Mouse (Mus musculus) heart, embryonic 16.5 days (tissue): ENCODE data around the gene Sept9. TPM values are rescaled to one million over a fixed set of nuclear protein-coding genes. Genes with fewer than 3 reads are reported as not detected.

ENCODE experiments used
- ATAC-seq: fragments of 200-750 bp; cut with Nextera tagmentation; replicated peaks from 2 replicates; pipeline ENCODE4 v1.8.0; 2017; ENCODE audit warnings: moderate number of reproducible peaks; ENCODE audit not compliant: insufficient read depth, low FRiP score; ENCODE audit errors: extremely low read depth
- H3K27ac ChIP-seq: fragments of 300-500 bp; sonication (generic); 2 replicates; pipeline ENCODE4 v1.5.1; 2014; ENCODE audit warnings: mild to moderate bottlenecking, low read length, control low read depth, moderate library complexity
- H3K27me3 ChIP-seq: fragments of 300-500 bp; sonication (generic); 2 replicates; pipeline ENCODE4 v1.6.1; 2014; ENCODE audit warnings: low read length, mixed read lengths; ENCODE audit not compliant: control insufficient read depth, insufficient read depth
- H3K36me3 ChIP-seq: fragments of 300-500 bp; sonication (generic); 2 replicates; pipeline ENCODE4 v1.6.1; 2014; ENCODE audit not compliant: control insufficient read depth, insufficient read depth
- H3K4me1 ChIP-seq: fragments of 300-500 bp; sonication (generic); 2 replicates; pipeline ENCODE4 v1.6.1; 2014; ENCODE audit warnings: low read length, mixed read lengths; ENCODE audit not compliant: control insufficient read depth, insufficient read depth
- H3K4me2 ChIP-seq: fragments of 300-500 bp; sonication (generic); 2 replicates; pipeline ENCODE4 v1.6.1; 2014; ENCODE audit warnings: low read depth, mild to moderate bottlenecking, control low read depth, low read length
- H3K4me3 ChIP-seq: fragments of 300-500 bp; sonication (generic); 2 replicates; pipeline ENCODE4 v1.5.1; 2014; ENCODE audit warnings: mild to moderate bottlenecking, control low read depth, low read length
- H3K9ac ChIP-seq: fragments of 300-500 bp; sonication (generic); 2 replicates; pipeline ENCODE4 v1.6.1; 2014; ENCODE audit warnings: low read length, control low read depth
- H3K9me3 ChIP-seq: fragments of 300-500 bp; sonication (generic); replicated peaks from 2 replicates; pipeline ENCODE4 v1.6.1; 2016; ENCODE audit warnings: low read length; ENCODE audit not compliant: control insufficient read depth
- WGBS: fragments of 180-500 bp; shearing (Covaris S2); extraction: QIAGEN DNeasy Blood & Tissue Kit; methylation state at CpG from one replicate; pipeline ENCODE4 v1.1.7; 2014; 5-methylcytosine and 5-hydroxymethylcytosine counted together
- polyA plus RNA-seq: library from polyadenylated mRNA; unstranded; fragments of >200 nt; fragmentation: Nextera tagmentation; extraction: Ambion mirVana; gene quantifications from 2 replicates; pipeline ENCODE4 v1.2.1, GENCODE M21; 2015

The Sept9 gene
- polyA plus RNA-seq, 1 experiment from 2014 or later, result 71.0 TPM

DNA sequence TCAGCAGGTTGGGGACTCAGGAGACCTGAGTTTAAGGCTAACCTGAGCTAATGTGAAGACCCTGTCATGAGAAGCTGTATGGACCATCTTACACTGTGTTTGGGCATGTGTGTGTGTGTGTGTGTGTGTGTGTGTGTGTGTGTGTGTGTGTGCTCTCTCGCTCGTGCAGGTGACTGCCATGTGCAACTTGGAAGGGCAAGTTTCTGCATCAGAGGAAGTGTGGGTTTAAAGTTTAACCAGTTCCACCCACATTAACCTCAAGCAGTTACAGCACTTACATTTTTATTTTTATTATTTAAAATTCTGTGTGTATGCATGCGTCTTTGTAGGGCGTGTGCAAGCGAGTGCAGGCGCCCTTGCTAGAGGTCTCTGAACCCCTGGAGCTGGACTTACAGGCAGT lies 100.3 kb downstream of the Sept9 start:
- no peaks in the 10 kb centered on the region for H3K27me3 ChIP-seq
- no peak overlapping the region for H3K9ac ChIP-seq
- WGBS, result 85% methylated on average over 6 of the region's 6 CpGs
- H3K36me3 ChIP-seq, result peaks cover 4% of the 10 kb centered on the region; the same call in 1 of the 2 replicates
- no peak overlapping the region for H3K27ac ChIP-seq
- no peak overlapping the region for H3K4me2 ChIP-seq
- no peak for ATAC-seq
- H3K9me3 ChIP-seq, result peaks cover 3% of the 10 kb centered on the region; the same call in 1 of the 2 replicates
- H3K4me1 ChIP-seq, result no peaks in the 10 kb centered on the region; the same call in 1 of the 2 replicates
- no peak overlapping the region for H3K4me3 ChIP-seq

DNA sequence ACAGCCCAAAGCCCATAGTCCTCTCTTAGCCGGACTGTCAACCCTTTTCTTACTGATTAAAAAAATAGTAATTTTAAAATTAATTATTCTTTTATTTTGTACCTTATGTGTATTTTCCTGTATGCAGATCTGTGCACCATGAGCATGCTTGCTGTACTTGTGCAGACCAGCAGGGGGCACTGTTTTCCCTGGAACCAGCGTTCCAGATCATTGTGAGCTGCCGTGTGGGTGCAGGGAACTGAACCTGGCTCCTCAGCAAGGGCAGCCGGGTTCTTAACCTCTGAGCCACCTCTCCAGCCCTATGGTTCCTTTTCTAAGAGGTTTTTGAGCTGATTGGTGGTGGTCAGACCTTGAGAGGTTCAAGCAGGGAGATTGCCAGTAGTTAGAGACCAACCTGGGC lies 101.3 kb downstream of the Sept9 start:
- Histone ChIP-seq H3K4me3 (no peak overlapping the region), H3K27ac (no peak overlapping the region), H3K4me2 (no peak overlapping the region), H3K9me3 (peaks cover 3% of the 10 kb centered on the region; the same call in 1 of the 2 replicates), H3K27me3 (no peaks in the 10 kb centered on the region), H3K4me1 (peaks cover under 1% of the 10 kb centered on the region; the same call in 1 of the 2 replicates), H3K36me3 (peaks cover 4% of the 10 kb centered on the region; the same call in 1 of the 2 replicates), H3K9ac (no peak overlapping the region)
- 86% methylated on average over 4 of the region's 4 CpGs for WGBS
- ATAC-seq, result no peak

DNA sequence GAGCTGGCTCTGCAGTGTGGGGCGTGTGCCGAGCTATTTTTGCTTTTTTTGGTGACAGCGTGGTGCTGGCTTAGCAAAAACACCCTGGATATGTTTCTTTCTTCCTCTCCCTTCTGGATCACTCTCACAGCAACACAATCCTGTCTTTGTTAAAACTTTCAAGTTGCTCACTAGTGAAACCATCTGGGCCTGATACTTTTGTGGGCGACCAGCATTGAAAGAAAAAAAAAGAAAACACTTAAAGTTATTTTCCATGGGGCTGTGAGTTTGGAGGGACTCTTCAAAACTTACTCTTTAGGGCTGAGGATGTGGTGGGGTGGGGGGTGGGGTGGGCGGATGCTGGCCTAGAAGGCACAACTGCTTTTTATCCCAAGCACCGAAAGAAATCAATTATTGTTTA lies 102.3 kb downstream of the Sept9 start:
- ATAC-seq, result no peak
- no peak overlapping the region for H3K27ac ChIP-seq
- H3K9me3 ChIP-seq, result peaks cover 3% of the 10 kb centered on the region; the same call in 1 of the 2 replicates
- H3K9ac ChIP-seq, result no peak overlapping the region
- H3K4me2 ChIP-seq, result no peak overlapping the region
- peaks cover 4% of the 10 kb centered on the region; the same call in 1 of the 2 replicates for H3K36me3 ChIP-seq
- WGBS, result 67% methylated on average over 6 of the region's 6 CpGs
- H3K4me1 ChIP-seq, result peaks cover 9% of the 10 kb centered on the region; the same call in 1 of the 2 replicates
- H3K4me3 ChIP-seq, result no peak overlapping the region
- no peaks in the 10 kb centered on the region for H3K27me3 ChIP-seq

DNA sequence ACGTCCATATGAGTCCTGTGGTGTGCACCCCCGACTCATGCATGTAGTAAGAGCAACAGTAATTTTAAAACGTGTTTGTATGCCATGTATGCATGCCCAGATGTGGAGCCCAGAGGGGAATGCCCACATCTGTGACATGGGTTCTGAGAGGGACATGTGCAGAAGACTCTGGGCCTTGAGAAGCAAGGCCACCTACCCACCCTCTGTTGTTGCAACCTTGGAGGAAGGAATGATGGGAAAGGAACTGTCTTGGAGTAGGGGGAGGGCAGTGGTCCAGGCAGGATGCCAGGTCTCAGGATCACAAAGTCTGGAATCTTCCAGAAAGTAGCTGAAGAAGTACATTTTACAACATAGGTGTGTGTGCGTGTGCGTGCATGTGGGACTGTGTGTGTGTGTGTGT lies 102.9 kb downstream of the Sept9 start:
- no peak for ATAC-seq

DNA sequence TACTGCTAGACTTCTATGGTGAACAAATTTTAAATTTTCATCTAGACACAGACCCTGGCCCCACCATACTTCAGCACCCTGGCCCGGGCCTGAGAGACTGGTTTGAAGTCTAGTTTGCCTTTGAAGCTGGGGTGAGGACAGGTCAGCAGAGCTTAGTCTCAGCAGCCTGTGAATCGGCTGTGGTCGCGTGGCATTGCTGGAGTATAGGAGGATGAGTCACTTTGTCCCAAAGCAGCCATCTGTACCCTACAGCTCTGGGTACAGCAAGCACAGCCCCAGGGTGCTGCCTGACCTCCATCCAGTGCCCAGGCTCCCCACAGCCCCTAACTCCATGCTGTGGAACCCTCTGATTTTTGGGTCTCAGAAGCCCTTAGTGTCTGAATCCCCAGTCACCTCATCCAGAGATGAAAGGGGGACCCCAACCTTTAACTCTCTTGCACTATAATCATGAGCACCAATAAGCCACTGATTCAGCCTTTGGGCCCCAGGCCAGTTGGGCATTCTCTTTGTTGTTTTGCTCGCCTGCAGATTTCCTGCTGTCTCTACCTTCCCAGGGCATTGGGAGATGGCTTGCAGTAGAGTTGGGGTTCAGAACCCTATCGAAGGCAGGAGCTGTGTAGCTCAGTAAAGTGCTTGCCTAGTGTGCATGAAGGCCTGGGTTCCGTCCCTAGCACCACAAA lies 106.2 kb downstream of the Sept9 start:
- no peaks in the 10 kb centered on the region for H3K36me3 ChIP-seq
- no peak overlapping the region for H3K4me2 ChIP-seq
- peaks cover 47% of the 10 kb centered on the region for H3K4me1 ChIP-seq
- WGBS, result 73% methylated on average over 7 of the region's 7 CpGs
- peaks cover 3% of the 10 kb centered on the region; the same call in 1 of the 2 replicates for H3K9me3 ChIP-seq
- no peaks in the 10 kb centered on the region for H3K27me3 ChIP-seq
- no peak overlapping the region for H3K27ac ChIP-seq
- ATAC-seq, result no peak
- no peak overlapping the region for H3K9ac ChIP-seq
- H3K4me3 ChIP-seq, result no peak overlapping the region

More for the DNA sequence above, 102.9 kb downstream of the Sept9 start:
- no peak overlapping the region for H3K9ac ChIP-seq
- WGBS, result 85% methylated on average over 5 of the region's 5 CpGs
- H3K36me3 ChIP-seq, result peaks cover 4% of the 10 kb centered on the region; the same call in 1 of the 2 replicates
- H3K27ac ChIP-seq, result no peak overlapping the region
- no peak overlapping the region for H3K4me3 ChIP-seq
- H3K4me2 ChIP-seq, result no peak overlapping the region
- no peaks in the 10 kb centered on the region for H3K27me3 ChIP-seq
- H3K4me1 ChIP-seq, result peaks cover 15% of the 10 kb centered on the region; the same call in 1 of the 2 replicates
- H3K9me3 ChIP-seq, result peaks cover 3% of the 10 kb centered on the region; the same call in 1 of the 2 replicates

DNA sequence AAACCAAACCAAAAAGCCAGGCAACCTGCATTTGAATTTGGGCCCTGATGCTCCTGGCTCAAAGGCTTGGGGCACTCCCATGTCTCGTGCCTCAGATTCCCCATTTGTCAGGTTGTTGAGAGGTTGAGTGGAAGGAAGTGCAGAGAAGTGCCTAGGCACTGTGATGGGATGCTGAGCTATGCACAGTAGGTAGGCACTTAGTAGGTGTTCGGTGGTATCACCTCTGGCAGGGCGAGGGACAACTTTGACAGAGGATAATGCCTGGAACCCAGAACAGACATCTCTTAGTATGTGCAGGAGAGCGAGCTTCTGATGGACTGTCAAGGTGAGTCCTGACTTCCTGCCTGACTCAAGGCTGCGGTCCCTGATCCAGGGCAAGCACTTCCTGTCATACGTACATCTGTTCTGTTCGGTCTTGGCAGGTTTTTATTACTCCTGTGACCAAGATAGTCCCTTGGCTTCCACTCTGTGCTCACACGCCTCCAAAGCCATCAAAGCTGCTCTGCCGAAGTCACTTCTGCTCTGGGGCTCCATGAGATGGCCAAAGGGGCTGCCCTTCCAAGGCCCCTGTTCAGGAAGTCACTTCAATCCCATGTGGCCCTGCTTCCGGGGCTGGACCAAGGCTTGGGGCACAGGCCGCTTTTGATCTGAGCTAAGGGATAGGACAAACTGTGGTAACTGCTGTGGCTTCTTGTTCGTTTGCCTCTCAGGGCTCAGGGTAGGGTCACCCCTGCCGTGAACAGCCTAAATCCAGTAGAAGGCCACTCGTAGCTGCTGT lies 107.0 kb downstream of the Sept9 start:
- H3K27me3 ChIP-seq, result no peaks in the 10 kb centered on the region
- H3K4me1 ChIP-seq, result peaks cover 55% of the 10 kb centered on the region
- H3K4me3 ChIP-seq, result no peak overlapping the region
- no peak overlapping the region for H3K4me2 ChIP-seq
- WGBS, result 62% methylated on average over 14 of the region's 14 CpGs
- peak overlapping the region; percentile 61 for H3K27ac ChIP-seq
- H3K9me3 ChIP-seq, result no peaks in the 10 kb centered on the region
- no peak for ATAC-seq
- H3K9ac ChIP-seq, result no peak overlapping the region
- no peaks in the 10 kb centered on the region for H3K36me3 ChIP-seq

DNA sequence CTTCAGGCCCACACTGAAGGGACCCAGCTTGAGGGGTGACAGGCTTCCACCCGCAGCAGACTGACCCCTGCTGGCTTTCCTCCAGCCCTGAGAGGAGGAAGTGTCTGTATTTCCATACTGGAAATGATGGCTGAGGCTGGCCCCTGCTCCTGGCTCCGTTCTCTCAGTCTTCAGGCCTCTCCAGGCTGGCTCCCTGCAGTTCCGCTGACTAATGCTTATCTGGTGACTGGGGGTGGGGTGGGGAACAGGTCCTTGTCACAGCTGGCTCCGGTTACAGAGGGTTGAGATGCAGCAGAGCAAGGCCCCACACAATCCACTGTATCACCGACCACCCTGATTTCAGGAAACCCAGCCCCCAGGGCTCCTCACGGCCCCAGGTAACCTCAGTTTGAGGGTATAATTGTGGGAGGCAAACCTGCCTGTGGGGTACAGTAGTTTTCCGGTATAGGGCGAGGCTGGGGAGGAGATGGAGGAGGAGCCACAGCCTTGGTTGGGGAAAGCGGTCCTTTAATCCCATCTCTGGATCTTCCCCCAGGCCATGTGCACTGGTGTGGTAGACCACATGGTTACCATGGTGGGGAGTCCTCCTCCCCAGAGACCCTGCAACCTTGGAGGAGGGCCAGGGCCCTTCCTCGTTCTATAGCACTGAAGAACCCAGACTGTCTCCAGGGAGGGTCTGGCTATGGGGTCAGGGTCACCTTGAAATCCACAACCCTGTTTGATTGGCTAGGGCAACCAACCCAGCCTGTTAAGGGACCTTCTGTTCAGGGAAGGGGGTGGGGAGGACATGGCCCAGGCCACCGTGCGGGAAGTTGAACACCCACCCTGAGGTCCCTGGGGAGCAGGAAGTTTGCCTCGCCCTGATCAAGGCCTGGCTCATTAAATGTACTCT lies 108.7 kb downstream of the Sept9 start:
- peaks cover 71% of the 10 kb centered on the region for H3K4me1 ChIP-seq
- H3K4me3 ChIP-seq, result no peak overlapping the region
- no peak overlapping the region; the same call in 1 of the 2 replicates for H3K4me2 ChIP-seq
- no peaks in the 10 kb centered on the region for H3K27me3 ChIP-seq
- 30% methylated on average over 13 of the region's 13 CpGs for WGBS
- 0 out of 2 replicates have a peak overlapping the region, but pooled peaks have one; percentile 33 for H3K9ac ChIP-seq
- H3K36me3 ChIP-seq, result no peaks in the 10 kb centered on the region
- peak overlapping the region; percentile 61 for H3K27ac ChIP-seq
- peak; percentile 50 for ATAC-seq
- H3K9me3 ChIP-seq, result no peaks in the 10 kb centered on the region

DNA sequence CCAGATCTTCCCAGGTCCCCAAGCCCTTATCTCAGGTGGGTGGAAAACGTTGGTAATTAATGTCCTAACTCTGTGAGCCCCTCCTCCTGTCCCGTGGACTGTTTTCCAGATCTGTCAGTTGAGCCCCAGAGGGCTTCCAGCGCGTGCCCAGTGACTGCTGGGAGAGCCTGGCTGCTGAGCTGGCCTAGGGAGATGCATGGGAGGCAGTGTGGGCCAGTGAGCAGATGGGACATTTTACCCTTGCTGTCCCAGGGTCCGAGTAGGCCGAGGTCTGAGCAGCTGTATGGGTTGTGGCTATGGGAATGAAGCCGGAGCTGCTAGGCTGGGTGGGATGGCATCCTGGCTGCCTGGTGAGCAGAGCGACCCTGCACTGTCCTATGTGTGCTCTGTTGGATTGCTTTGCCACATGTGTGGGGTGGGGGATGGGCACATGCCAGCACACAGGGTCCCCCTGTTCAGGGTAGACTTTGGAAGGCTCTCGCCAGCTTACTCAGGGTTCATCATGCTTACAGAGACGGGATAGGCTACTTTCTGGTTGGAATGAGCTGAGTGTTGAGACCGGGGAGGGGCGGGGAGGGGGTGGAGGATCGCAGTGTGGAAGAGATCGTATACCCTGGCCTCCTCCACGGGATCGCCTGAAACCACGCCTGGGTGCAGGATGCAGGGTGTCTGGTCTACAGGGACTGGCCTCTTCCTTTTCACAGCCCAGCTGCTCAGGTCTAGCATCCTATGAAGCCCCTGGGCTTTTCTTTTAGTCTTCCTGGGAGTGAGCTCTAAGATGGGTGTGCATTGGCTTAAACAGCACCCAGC lies 109.9 kb downstream of the Sept9 start:
- Histone ChIP-seq H3K4me2 (no peak overlapping the region), H3K27me3 (no peaks in the 10 kb centered on the region), H3K36me3 (no peaks in the 10 kb centered on the region), H3K9me3 (no peaks in the 10 kb centered on the region), H3K4me3 (no peak overlapping the region), H3K27ac (no peak overlapping the region), H3K9ac (peak overlapping the region; percentile 47; the same call in 1 of the 2 replicates), H3K4me1 (peaks cover 80% of the 10 kb centered on the region)
- ATAC-seq, result no peak
- 73% methylated on average over 17 of the region's 17 CpGs for WGBS
